In the genomic region with DNA sequence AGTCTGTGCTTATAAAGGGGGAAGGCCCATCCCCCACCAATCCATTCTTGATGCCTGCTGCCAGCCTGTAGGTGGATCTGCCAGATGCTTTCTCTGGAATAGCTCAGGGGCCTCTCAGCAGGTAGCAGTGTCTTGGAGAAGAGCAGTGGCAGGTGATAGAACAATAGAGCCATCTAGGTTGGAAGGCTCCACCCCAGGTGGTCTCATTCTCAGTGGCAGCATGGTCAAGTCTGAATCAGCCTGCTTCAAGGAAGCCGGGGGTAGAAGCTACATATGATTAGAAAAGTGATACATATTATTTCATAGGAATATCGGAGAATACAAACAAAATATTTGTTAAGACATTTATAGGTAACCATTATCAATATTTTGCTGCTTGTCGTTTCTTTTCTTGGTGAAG, we compare ENCODE assay signal across 18 mouse cellular contexts. TPM values are rescaled to one million over a fixed set of nuclear protein-coding genes. Genes with fewer than 3 reads are reported as not detected.
"Had no signal": no experiment of that assay in that cellular context is flagged by ENCODE, and none has a peak within 500 bp of the region (broad histone marks: within the 10 kb centered on the region; RNA-seq: fewer than 3 reads in every experiment).

No protein-coding gene starts in this region.

RNA-seq across cellular contexts. Expression of gene 2900011O08Rik, which starts 4.7 kb away (rescaled TPM):
- total RNA-seq: liver, adult 2 months; megakaryocyte, adult 5-6 weeks; megakaryocyte-erythroid progenitor cell, adult 5-6 weeks; monocyte, adult 5-6 weeks had no signal
- polyA plus RNA-seq: liver, adult 2 months; liver, postnatal 0 days; lung, postnatal 0 days; macrophage had no signal

RNA-seq across cellular contexts. Expression of gene Ifitm7, which starts 5.0 kb away (rescaled TPM):
- total RNA-seq: liver, adult 2 months; megakaryocyte-erythroid progenitor cell, adult 5-6 weeks; monocyte, adult 5-6 weeks had no signal
- polyA plus RNA-seq: limb, embryonic 15.5 days; liver, adult 2 months; liver, embryonic 11.5 days; liver, embryonic 12.5 days; liver, embryonic 13.5 days; liver, embryonic 15.5 days; lung, adult 2 months; lung, embryonic 14.5 days; lung, embryonic 15.5 days; lung, embryonic 16.5 days; lung, postnatal 0 days; macrophage; myocyte; neural tube, embryonic 11.5 days had no signal
